Mouse (Mus musculus): ENCODE measurements at regions not wholly inside any gene's neighbourhood (a gene's known extent, or its start where the extent isn't known, plus 50 kb on each side); places are given as distances from the start of the nearest gene placed in this dataset.

DNA sequence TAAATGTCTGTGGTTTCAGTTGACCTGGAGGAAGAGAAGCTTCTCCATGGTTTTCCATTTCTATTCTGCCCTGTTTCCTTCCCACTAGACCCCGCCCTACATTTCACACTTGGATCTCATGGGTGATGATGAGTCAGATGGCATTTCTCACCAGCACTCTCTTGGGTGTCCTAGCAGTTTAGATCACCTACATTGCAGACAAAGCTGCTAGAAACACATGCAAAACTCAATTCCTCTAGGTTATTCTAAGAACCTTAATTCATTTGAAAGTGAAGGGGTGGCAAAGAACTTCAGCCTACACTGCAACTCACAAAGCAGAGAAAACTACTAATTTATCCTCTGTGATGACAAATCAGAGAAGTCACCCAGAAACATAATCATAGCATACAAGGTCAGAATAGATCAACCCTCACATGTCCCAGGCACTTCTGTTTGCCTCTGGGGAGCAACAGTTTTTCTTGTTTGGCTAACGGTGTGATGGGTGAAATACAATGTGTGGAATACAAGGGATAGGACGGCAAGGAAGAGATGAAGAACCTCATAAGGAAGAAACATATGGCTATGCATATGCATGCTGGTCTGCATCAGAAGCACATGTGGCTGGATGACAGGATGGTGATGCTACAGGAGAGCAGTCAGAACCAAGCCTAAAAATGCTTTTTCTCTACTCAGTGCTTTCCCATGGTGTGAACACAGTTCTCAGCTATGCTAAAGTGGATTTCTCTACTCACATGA is 990.7 kb upstream of the Kif18a start:
- intact Hi-C loops (cut with DNase I), result no loop called here
- DNase-seq (ENCODE audit: low spot score in 2 of 2), result peak; percentile 33 to 57

DNA sequence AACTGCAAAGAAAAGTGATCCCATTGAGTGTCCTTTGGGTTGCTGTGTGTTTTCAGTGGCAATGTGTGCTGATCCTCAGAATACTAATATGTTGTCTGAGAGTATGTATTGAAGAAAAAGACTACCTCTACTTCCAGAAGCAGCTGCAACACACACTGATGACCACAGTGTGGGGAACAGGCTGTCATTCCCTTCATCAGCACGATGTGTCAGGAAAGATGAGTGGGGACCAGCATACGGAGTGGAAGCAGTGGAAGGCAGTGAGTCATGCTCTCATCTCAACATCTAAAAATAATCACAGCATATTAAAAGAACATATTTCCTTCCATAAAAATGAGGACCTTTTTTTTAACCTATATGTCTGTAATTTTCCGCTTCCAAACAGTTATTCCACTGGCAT is 977.8 kb upstream of the Kif18a start:
- intact Hi-C loops (cut with DNase I), result no loop called here
- peak; percentile 7 to 31 for DNase-seq (ENCODE audit: low spot score in 2 of 2)

Measured in left cerebral cortex, postnatal 14 days (tissue).